Comparison of ENCODE assay signal across 8 mouse cellular contexts in the genomic region with DNA sequence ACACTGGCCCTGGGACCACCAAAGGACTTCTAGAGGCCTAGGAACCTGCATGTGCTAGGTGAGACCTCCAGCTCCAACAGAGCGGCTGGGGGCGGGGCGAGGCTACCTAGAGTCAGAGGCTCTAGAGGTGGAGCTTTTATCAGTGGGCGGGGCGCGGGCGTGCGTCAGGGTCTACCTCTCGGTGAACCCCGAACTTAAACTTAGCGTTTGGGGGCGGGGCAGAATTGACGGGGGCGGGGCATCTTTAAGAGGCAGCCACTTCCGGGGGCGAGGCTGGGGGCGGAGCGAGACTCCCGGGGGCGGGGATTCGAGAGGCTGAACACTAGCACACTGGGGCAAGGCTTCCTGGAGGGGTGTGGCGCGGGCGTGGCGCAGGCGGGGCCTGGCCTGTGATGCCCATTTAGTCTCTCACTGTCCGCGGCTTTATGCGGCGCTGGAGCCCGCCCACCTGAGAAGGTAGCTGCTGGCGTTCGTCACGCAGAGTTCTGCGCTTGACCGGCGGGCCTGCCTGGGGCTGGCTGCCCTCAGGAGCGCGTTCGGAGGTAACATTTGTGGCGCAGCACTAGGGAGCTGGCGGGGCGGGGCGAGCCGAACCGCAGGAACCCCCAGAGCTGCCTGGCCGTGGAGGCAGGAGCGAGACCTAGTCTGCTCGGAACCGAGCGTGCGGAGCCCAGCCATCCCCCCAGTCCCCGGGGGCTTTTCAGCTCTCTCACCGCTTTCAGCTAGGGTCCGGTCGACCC. TPM values are rescaled to one million over a fixed set of nuclear protein-coding genes. Genes with fewer than 3 reads are reported as not detected.
DNase-seq lines count a peak whose midpoint lies in the region; ATAC-seq and TF ChIP-seq lines count a peak whose summit lies in the region.

TSS of gene Fbxl21 (plus strand) at position 392 of the 740 bp plus-strand sequence.

- H3K4me2 ChIP-seq in heart, embryonic 13.5 days, result peak within 1 kb of the TSS; percentile 99
- peak within 1 kb of the TSS; percentile 95 for H3K4me2 ChIP-seq in kidney, postnatal 0 days (ENCODE audit: low read length)

- 0 out of 2 replicates have a peak within 1 kb of the TSS, but pooled peaks have one; percentile 21 for H3K27ac ChIP-seq in heart, embryonic 13.5 days (replicated peaks)
- peak within 1 kb of the TSS; percentile 31; the same call in 1 of the 2 replicates for H3K27ac ChIP-seq in kidney, postnatal 0 days
- 0 out of 2 replicates have a peak within 1 kb of the TSS, but pooled peaks have one; percentile 4 for H3K27ac ChIP-seq in liver, adult 2 months (replicated peaks; ENCODE audit: insufficient read depth, low read depth, low read length)

- TF ChIP-seq CTCF in kidney, postnatal 0 days (IDR thresholded peaks at IDR 0.05; ENCODE audit: low read depth), result no peak
- no peak for TF ChIP-seq CTCF in liver, adult 2 months (IDR thresholded peaks at IDR 0.05; ENCODE audit: low read depth, low read length)

- H3K9me3 ChIP-seq in heart, embryonic 13.5 days, result no peaks in the 10 kb centered on the region
- H3K9me3 ChIP-seq in kidney, postnatal 0 days (replicated peaks; ENCODE audit: low read length), result no peaks in the 10 kb centered on the region

- peak; percentile 97 for ATAC-seq in heart, embryonic 13.5 days (ENCODE audit: extremely low read depth, insufficient number of reproducible peaks, low FRiP score, low TSS enrichment)
- ATAC-seq in kidney, postnatal 0 days (replicated peaks; ENCODE audit: low FRiP score, low read depth), result peak; percentile 100
- ATAC-seq in monocyte, adult 5-6 weeks (replicated peaks; ENCODE audit: insufficient number of reproducible peaks, low FRiP score, low TSS enrichment, poor library complexity, severe bottlenecking), result peak; percentile 94

- H3K36me3 ChIP-seq in heart, embryonic 13.5 days, result no peaks in the 10 kb centered on the region
- no peaks in the 10 kb centered on the region for H3K36me3 ChIP-seq in kidney, postnatal 0 days (ENCODE audit: insufficient read depth, low read length)
- H3K36me3 ChIP-seq in liver, adult 2 months (ENCODE audit: control insufficient read depth, insufficient read depth, low read length), result no peaks in the 10 kb centered on the region

- H3K9ac ChIP-seq in heart, embryonic 13.5 days, result peak within 1 kb of the TSS; percentile 84
- H3K9ac ChIP-seq in kidney, postnatal 0 days (ENCODE audit: low read depth, low read length), result peak within 1 kb of the TSS; percentile 54
- H3K9ac ChIP-seq in liver, adult 2 months (ENCODE audit: low read depth, low read length), result peak within 1 kb of the TSS; percentile 75

- H3K27me3 ChIP-seq in heart, embryonic 13.5 days (replicated peaks), result no peaks in the 10 kb centered on the region
- H3K27me3 ChIP-seq in kidney, postnatal 0 days (ENCODE audit: insufficient read depth, low read length), result no peaks in the 10 kb centered on the region
- H3K27me3 ChIP-seq in liver, adult 2 months (ENCODE audit: control insufficient read depth, insufficient read depth, low read length), result no peaks in the 10 kb centered on the region

- peak; percentile 94 for DNase-seq in CD4-positive, CD25-positive, alpha-beta regulatory T cell, adult 2 months (ENCODE audit: low read depth, low spot score)
- DNase-seq in c-Kit-positive CD71-negative TER-119-negative erythroid progenitor cells, embryonic 14.5 days (ENCODE audit: low read depth), result peak; percentile 79
- peak; percentile 65 for DNase-seq in fibroblast of lung, adult 2 months (ENCODE audit: low read depth)
- peak; percentile 94 for DNase-seq in kidney, postnatal 0 days (ENCODE audit: low spot score)
- peak; percentile 86 for DNase-seq in liver, adult 2 months (ENCODE audit: extremely low read depth, low read depth, low spot score)
- peak; percentile 93 for DNase-seq in spleen, postnatal 36 days (ENCODE audit: low spot score in 2 of 2)

- peaks cover 3% of the 10 kb centered on the region for H3K4me1 ChIP-seq in heart, embryonic 13.5 days
- no peaks in the 10 kb centered on the region for H3K4me1 ChIP-seq in kidney, postnatal 0 days (replicated peaks; ENCODE audit: insufficient read depth, low read length)
- 0 out of 2 replicates have a peak, but pooled peaks cover 2% of the 10 kb centered on the region for H3K4me1 ChIP-seq in liver, adult 2 months (ENCODE audit: control insufficient read depth, insufficient read depth, low read length)

- TF ChIP-seq POLR2A in liver, adult 2 months (IDR thresholded peaks at IDR 0.05; ENCODE audit: extremely low read depth, insufficient read depth, low read length), result peak; percentile 94

- 2% methylated on average over 56 of the region's 56 CpGs for WGBS in heart, embryonic 13.5 days
- WGBS in kidney, postnatal 0 days, result under 1% methylated on average over 56 of the region's 56 CpGs
- 1% methylated on average over 56 of the region's 56 CpGs for WGBS in liver, adult 2 months

- peak within 1 kb of the TSS; percentile 78 for H3K4me3 ChIP-seq in heart, embryonic 13.5 days
- peak within 1 kb of the TSS; percentile 50 for H3K4me3 ChIP-seq in kidney, postnatal 0 days (replicated peaks; ENCODE audit: low read depth, low read length)
- H3K4me3 ChIP-seq in liver, adult 2 months (ENCODE audit: insufficient read depth, low read depth, low read length), result peak within 1 kb of the TSS; percentile 55

- H3K79me2 ChIP-seq in liver, adult 2 months (ENCODE audit: control insufficient read depth, insufficient read depth, low read length), result no peaks in the 10 kb centered on the region

RNA-seq across cellular contexts. Expression of gene Fbxl21, which starts in this region (rescaled TPM):
- 1.1 and 1.6 TPM in 2 replicates for polyA plus RNA-seq in heart, embryonic 13.5 days (2015; fragmentation: Nextera tagmentation; extraction: Ambion mirVana)
- 2.7 and 2.8 TPM in 2 replicates for polyA plus RNA-seq in kidney, postnatal 0 days (2015; fragmentation: Nextera tagmentation; extraction: Ambion mirVana)
- total RNA-seq in liver, adult 2 months (2014; rRNA removed), result 2.1 and 2.4 TPM in 2 replicates
- polyA plus RNA-seq in liver, adult 2 months (2012; rRNA removed), result 1.9 and 2.8 TPM in 2 replicates
- 0.57 TPM in 1 of 3 replicates, not detected in the others for total RNA-seq in monocyte, adult 5-6 weeks (2017)

Comparison
In these comparisons a context has a peak if more than half of its experiments do, and no peak if none do; other contexts are left out.
1. Peak in every context shown above with its lines: DNase-seq, ATAC-seq, H3K4me3 ChIP-seq and H3K27ac ChIP-seq.
2. Peak in ATAC-seq in monocyte, adult 5-6 weeks; RNA of the gene not detected or under 1 TPM.